Mouse (Mus musculus): ENCODE measurements at regions not wholly inside any gene's neighbourhood (a gene's known extent, or its start where the extent isn't known, plus 50 kb on each side); places are given as distances from the start of the nearest gene placed in this dataset.
"Not testable (repeated sequence)": the region's sequence is repeated elsewhere in the genome, so short reads cannot be mapped to it uniquely, and the experiment has no call there.

DNA sequence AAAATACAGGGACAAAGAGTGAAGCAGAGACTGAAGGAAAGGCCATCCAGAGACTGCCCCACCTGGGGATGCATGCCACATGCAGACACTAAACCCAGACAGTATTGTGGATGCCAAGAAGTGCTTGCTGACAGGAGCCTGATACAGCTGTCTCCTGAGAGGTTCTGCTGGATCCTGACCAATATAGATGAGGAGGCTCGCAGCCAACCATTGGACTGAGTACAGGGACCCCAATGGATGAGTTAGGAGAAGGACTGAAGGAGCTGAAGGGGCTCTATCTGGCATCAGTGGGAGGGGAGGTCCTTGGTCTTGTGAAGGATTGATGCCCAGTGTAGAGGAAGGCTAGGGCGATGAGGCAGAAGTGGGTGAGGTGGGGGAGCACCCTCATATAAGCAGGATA is 514.4 kb downstream of the Gja1 start:
- TF ChIP-seq CTCF (IDR thresholded peaks at IDR 0.05; ENCODE audit: borderline replicate concordance, insufficient read depth, low read depth, low read length); POLR2A (IDR thresholded peaks at IDR 0.05; ENCODE audit: borderline replicate concordance, insufficient read depth, low read length): not testable (repeated sequence)

All from cerebellum, adult 2 months (tissue).